Mouse (Mus musculus): ENCODE measurements at regions not wholly inside any gene's neighbourhood (a gene's known extent, or its start where the extent isn't known, plus 50 kb on each side); places are given as distances from the start of the nearest gene placed in this dataset.
"Not testable (repeated sequence)": the region's sequence is repeated elsewhere in the genome, so short reads cannot be mapped to it uniquely, and the experiment has no call there.

- no peak for DNase-seq (ENCODE audit: extremely low spot score in 1 of 2, low spot score in 1 of 2)
Observed at GRCm38 (mm10) chr3:113105979-113106378, 152.7 kb downstream of the Amy2a5 start.

DNA sequence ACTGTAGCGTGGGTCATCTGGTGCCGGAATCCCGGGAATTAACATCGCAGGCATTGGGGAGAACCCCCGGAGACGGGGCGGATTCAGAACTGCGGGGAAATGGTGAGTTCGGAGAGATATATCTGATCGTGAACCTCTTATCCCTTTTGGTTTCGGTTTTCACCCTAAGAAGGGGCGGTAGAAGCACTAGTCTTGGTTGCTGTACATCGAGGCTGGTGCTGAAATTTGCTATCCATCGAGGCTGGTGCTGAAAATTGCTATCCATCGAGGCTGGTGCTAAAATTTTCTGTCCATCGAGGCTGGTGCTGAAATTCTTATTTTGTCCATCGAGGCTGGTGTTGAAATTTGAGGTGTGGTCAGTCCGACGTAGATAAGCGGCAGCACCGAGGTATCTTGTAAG, 167.8 kb downstream of the Amy2a5 start:
- not testable (repeated sequence) for DNase-seq (ENCODE audit: extremely low spot score in 1 of 2, low spot score in 1 of 2)

DNA sequence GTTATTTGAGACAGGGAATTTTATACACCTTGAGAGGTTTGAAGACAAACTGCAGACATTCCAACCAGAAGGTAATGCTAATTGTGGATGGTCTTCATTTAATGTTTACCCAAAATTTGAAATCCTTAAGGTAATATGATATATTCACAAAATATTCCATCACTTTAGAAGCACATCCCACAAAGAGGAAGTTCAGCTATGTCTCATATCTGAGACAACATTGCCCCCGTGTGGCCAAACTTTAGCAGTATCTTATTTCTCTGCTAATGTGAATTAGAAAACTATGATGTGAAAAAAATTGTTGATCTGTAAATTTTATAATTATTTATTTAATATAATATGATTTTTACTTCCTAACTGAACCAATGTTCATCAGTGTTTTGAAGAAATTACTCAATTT, 177.9 kb downstream of the Amy2a5 start:
- peak; percentile 37 to 81 for DNase-seq (ENCODE audit: extremely low spot score in 1 of 2, low spot score in 1 of 2)
